Mouse (Mus musculus): Measurements from ENCODE around the gene Fnip2.

Gene Fnip2

GRCm38 (mm10) chr3:79415081-79415480 lies 152.5 kb downstream of the Fnip2 start:
- DNase-seq (ENCODE audit: low spot score) = no peak

GRCm38 (mm10) chr3:79413492-79413891 lies 154.1 kb downstream of the Fnip2 start:
- DNase-seq (ENCODE audit: low spot score) = no peak

- DNase-seq (ENCODE audit: low spot score) = no peak
Observed at GRCm38 (mm10) chr3:79411666-79412065, 155.9 kb downstream of the Fnip2 start.

DNA sequence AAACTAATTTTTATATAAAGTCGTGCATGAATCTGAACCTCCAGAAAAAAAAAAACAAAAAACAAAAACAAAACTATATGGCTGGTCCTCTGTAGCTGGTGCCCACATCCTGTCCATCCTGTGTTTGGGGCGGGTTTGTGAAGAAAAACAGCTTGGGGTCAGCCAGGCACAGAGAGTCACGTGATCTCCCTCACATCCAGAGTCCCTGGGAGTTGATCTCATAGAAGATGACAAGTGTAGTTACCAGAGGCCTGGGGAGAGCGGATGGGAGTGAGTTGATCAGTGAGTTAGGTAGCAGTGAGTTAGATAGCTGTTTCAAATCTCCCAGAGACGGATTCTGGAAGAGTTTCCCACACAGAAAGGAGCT lies 157.0 kb downstream of the Fnip2 start:
- no peak for DNase-seq (ENCODE audit: low spot score)

GRCm38 (mm10) chr3:79409927-79410628 lies 157.5 kb downstream of the Fnip2 start:
- no peak for DNase-seq (ENCODE audit: low spot score)

- DNase-seq (ENCODE audit: low spot score) = no peak
Observed at GRCm38 (mm10) chr3:79408546-79408945, 159.1 kb downstream of the Fnip2 start.

All from ovary, postnatal 14 days (tissue).